Mouse (Mus musculus): Measurements from ENCODE around the gene Gzmb. TPM values are rescaled to one million over a fixed set of nuclear protein-coding genes. Genes with fewer than 3 reads are reported as not detected.
"Not testable (repeated sequence)": the region's sequence is repeated elsewhere in the genome, so short reads cannot be mapped to it uniquely, and the experiment has no call there.

Gene Gzmb
- polyA plus RNA-seq, 1 experiment from 2014 or later, result not detected

DNA sequence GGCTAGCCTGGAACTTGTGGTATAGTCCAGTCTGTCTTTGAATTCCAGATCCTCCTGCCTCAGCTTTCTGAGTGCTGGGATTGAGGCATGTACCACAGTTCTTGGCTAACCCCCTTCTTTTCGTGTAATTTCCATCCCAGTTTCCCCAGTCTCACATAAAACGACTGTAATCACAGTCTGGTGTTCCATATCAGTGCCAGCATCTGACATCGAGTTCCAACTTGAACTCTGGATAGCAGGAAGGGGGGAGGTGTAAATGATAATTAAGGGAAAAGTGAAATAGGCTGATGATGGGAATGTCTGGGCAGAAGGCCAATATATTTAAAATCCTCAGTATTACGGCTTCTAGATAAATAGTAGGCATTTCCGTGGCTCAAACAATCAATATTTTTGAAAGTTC lies 19.0 kb upstream of the Gzmb start:
- no peaks in the 10 kb centered on the region for H3K9me3 ChIP-seq (replicated peaks)
- no peak overlapping the region for H3K4me3 ChIP-seq
- 82% methylated on average over 5 of the region's 5 CpGs for WGBS
- H3K36me3 ChIP-seq, result no peaks in the 10 kb centered on the region
- DNase-seq (ENCODE audit: low spot score), result no peak
- H3K4me1 ChIP-seq, result no peaks in the 10 kb centered on the region
- no peaks in the 10 kb centered on the region for H3K27me3 ChIP-seq (ENCODE audit: low read depth, poor library complexity, severe bottlenecking)
- H3K27ac ChIP-seq, result no peak overlapping the region

DNA sequence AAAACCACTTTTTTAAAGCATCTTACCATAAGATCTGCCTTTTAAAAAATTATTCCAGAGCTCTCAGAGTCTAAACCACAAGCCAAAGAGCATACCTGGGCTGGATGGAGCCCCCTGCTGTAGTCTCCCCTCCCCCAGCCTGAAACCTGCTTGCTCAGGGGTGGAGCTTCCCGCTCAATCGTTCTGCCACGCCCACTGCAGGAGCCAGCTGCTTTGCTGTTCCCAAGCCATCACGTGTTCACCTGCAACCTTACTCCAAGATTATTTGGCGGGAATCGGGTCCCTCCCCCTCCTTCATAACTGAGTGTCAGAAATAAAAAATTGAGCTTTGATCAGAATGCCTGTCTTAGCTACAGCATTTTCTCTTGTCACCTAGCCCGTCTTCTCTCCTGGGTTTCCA lies 16.6 kb upstream of the Gzmb start:
- not testable (repeated sequence) for H3K9me3 ChIP-seq (replicated peaks); H3K27me3 ChIP-seq (ENCODE audit: low read depth, poor library complexity, severe bottlenecking); H3K4me1 ChIP-seq; H3K27ac ChIP-seq; DNase-seq (ENCODE audit: low spot score); H3K4me3 ChIP-seq; H3K36me3 ChIP-seq
- 52% methylated on average over 7 of the region's 7 CpGs for WGBS

DNA sequence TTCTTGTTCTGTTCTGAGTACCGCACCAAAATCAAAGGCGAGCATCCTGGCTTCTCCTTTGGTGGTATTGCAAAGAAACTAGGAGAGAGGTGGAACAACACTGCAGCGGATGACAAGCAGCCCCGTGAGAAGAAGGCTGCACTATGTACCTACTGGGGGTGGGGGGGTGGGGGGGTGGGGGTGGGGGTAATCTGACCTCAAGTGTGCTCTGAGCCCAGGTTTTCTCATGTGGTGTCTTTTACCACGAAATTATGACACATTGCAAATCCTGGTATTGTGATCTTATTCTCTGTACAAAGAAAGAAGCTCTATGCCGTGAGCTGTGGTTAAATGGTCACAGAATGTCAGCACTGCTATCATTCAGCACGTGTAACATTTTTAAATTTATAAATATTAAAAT lies 14.0 kb upstream of the Gzmb start:
- DNase-seq (ENCODE audit: low spot score); H3K36me3 ChIP-seq; H3K27ac ChIP-seq; H3K4me1 ChIP-seq; H3K27me3 ChIP-seq (ENCODE audit: low read depth, poor library complexity, severe bottlenecking); H3K4me3 ChIP-seq; H3K9me3 ChIP-seq (replicated peaks): not testable (repeated sequence)
- WGBS, result 78% methylated on average over 7 of the region's 7 CpGs

DNA sequence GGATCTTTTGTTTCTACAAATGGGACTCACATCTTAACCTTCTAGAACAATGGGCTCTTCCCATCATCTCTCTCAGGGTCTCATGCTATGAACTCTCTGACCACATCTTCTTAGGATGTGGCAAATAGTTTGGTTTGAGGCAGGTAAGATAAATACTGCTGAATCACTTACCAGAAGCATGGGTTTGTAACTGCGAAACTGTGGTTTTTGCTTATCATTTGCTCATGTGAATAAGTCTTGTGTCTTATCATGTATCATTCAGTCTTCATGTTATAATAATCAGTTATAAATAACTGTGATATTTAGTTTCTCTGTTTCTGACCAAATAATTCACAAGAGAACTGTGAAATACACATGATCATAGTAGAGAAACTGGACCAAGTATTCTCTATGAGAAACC lies 4.0 kb upstream of the Gzmb start:
- Histone ChIP-seq H3K4me1 (no peaks in the 10 kb centered on the region), H3K9me3 (replicated peaks) (no peaks in the 10 kb centered on the region), H3K27ac (no peak overlapping the region), H3K27me3 (ENCODE audit: low read depth, poor library complexity, severe bottlenecking) (no peaks in the 10 kb centered on the region), H3K36me3 (no peaks in the 10 kb centered on the region), H3K4me3 (no peak overlapping the region)
- no peak for DNase-seq (ENCODE audit: low spot score)
- 91% methylated on average over 1 of the region's 1 CpGs for WGBS

DNA sequence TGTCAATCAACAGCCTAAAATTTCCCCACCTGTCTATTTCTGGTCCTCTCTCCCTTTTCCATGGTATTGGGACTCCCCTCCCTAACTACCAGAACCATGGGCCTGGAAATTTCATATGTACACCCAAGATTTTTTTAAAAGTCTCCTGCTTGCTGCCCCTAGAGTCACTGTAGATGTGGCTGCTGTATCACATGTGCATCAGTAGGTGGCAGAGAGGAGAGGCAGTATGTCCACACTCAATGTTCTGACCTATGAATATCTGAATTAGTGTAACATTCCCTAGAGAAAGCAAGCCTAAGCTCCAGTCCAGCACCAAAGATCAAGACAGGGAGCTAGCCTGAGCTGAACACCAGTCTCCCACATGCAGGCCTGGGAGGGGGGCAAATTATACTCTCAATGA lies 21.7 kb downstream of the Gzmb start:
- no peaks in the 10 kb centered on the region for H3K9me3 ChIP-seq (replicated peaks)
- H3K27ac ChIP-seq, result no peak overlapping the region
- DNase-seq (ENCODE audit: low spot score), result no peak
- no peaks in the 10 kb centered on the region for H3K27me3 ChIP-seq (ENCODE audit: low read depth, poor library complexity, severe bottlenecking)
- no peaks in the 10 kb centered on the region for H3K4me1 ChIP-seq
- H3K36me3 ChIP-seq, result no peaks in the 10 kb centered on the region
- H3K4me3 ChIP-seq, result no peak overlapping the region

DNA sequence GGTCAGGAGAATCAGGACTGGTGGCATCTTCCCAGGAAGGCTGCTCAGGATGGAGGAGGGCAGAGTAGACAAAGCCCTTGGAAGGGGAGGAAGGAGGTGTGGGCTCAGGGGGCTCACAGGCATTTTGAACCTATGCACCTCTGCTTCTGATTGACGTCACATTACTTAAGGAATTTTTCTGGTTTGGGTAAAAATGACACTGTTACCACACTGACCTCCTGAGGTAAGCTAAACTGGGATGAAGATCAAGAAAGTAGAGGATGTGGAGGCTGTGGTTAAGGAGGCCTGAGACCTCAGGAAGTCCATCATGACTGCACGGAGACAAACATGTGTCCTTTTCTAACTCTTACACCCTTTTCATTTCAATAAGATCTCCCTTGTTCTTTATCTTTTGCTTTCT lies 27.5 kb downstream of the Gzmb start, which contains the start of gene Gzmc:
Gzmc (minus strand) TSS at position 101 of the 400 bp plus-strand sequence.
- DNase-seq (ENCODE audit: low spot score), result no peak
- Histone ChIP-seq H3K36me3 (no peaks in the 10 kb centered on the region), H3K4me3 (no peak within 1 kb of the TSS), H3K9me3 (replicated peaks) (no peaks in the 10 kb centered on the region), H3K27ac (no peak within 1 kb of the TSS), H3K4me1 (no peaks in the 10 kb centered on the region), H3K27me3 (ENCODE audit: low read depth, poor library complexity, severe bottlenecking) (no peaks in the 10 kb centered on the region)
- 93% methylated on average over 2 of the region's 2 CpGs for WGBS

DNA sequence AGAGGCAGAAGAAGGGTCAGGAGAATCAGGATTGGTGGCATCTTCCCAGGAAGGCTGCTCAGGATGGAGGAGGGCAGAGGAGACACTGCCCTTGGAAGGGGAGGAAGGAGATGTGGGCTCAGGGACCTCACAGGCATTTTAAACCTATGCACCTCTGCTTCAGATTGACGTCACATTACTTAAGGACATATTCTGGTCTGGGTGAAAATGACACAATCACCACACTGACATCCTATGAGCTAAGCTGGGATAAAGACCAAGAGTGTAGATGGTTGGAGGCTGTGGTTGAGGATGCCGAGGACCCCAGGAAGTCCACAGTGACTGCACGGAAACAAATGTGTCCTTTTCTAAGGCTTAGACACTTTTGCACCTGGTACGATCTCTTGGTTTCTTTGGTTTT lies 50.7 kb downstream of the Gzmb start, which contains the start of gene Gzmf:
Gzmf (minus strand) TSS at position 101 of the 400 bp plus-strand sequence.
- 95% methylated on average over 4 of the region's 4 CpGs for WGBS

More for the DNA sequence above, 50.7 kb downstream of the Gzmb start, which contains the start of gene Gzmf:
- no peaks in the 10 kb centered on the region for H3K9me3 ChIP-seq (replicated peaks)
- no peaks in the 10 kb centered on the region for H3K27me3 ChIP-seq (ENCODE audit: low read depth, poor library complexity, severe bottlenecking)
- H3K27ac ChIP-seq, result no peak within 1 kb of the TSS
- no peaks in the 10 kb centered on the region for H3K36me3 ChIP-seq
- no peaks in the 10 kb centered on the region for H3K4me1 ChIP-seq
- DNase-seq (ENCODE audit: low spot score), result no peak
- H3K4me3 ChIP-seq, result no peak within 1 kb of the TSS

Other genes starting within 250 kb of the Gzmb start
- gene Mcpt1, start 244.3 kb downstream of the Gzmb start, polyA plus RNA-seq (2016; fragmentation: Nextera tagmentation; extraction: Ambion mirVana), result not detected in 2 replicates
- not detected in 2 replicates for gene Mcpt9, start 231.8 kb downstream of the Gzmb start, polyA plus RNA-seq (2016; fragmentation: Nextera tagmentation; extraction: Ambion mirVana)
- gene Mcpt2, start 220.2 kb downstream of the Gzmb start, polyA plus RNA-seq (2016; fragmentation: Nextera tagmentation; extraction: Ambion mirVana), result not detected in 2 replicates
- not detected in 2 replicates for gene Mcpt4, start 199.9 kb downstream of the Gzmb start, polyA plus RNA-seq (2016; fragmentation: Nextera tagmentation; extraction: Ambion mirVana)
- not detected in 2 replicates for gene Mcpt8, start 177.0 kb downstream of the Gzmb start, polyA plus RNA-seq (2016; fragmentation: Nextera tagmentation; extraction: Ambion mirVana)
- not detected in 2 replicates for gene Ctsg, start 159.7 kb downstream of the Gzmb start, polyA plus RNA-seq (2016; fragmentation: Nextera tagmentation; extraction: Ambion mirVana)
- not detected in 2 replicates for gene Gzme, start 141.6 kb downstream of the Gzmb start, polyA plus RNA-seq (2016; fragmentation: Nextera tagmentation; extraction: Ambion mirVana)
- gene Gzmd, start 129.7 kb downstream of the Gzmb start, polyA plus RNA-seq (2016; fragmentation: Nextera tagmentation; extraction: Ambion mirVana), result not detected in 2 replicates
- gene Gzmg, start 102.7 kb downstream of the Gzmb start, polyA plus RNA-seq (2016; fragmentation: Nextera tagmentation; extraction: Ambion mirVana), result not detected in 2 replicates
- gene Gzmn, start 87.7 kb downstream of the Gzmb start, polyA plus RNA-seq (2016; fragmentation: Nextera tagmentation; extraction: Ambion mirVana), result not detected in 2 replicates
- not detected in 2 replicates for gene Gzmf, start 50.8 kb downstream of the Gzmb start, polyA plus RNA-seq (2016; fragmentation: Nextera tagmentation; extraction: Ambion mirVana)
- gene Gzmc, start 27.6 kb downstream of the Gzmb start, polyA plus RNA-seq (2016; fragmentation: Nextera tagmentation; extraction: Ambion mirVana), result 0.23 and 0.28 TPM in 2 replicates
- gene Atp12a, start 102.8 kb upstream of the Gzmb start, polyA plus RNA-seq (2016; fragmentation: Nextera tagmentation; extraction: Ambion mirVana), result not detected in 2 replicates
- 2.1 and 2.6 TPM in 2 replicates for gene Rnf17, start 140.3 kb upstream of the Gzmb start, polyA plus RNA-seq (2016; fragmentation: Nextera tagmentation; extraction: Ambion mirVana)

Measured in limb, embryonic 10.5 days (tissue).